Mouse (Mus musculus): ENCODE data around the gene Tspan7. TPM values are rescaled to one million over a fixed set of nuclear protein-coding genes. Genes with fewer than 3 reads are reported as not detected.

Gene Tspan7
- total and polyA plus RNA-seq, 2 experiments from 2014 or later = 254 to 629 TPM

DNA sequence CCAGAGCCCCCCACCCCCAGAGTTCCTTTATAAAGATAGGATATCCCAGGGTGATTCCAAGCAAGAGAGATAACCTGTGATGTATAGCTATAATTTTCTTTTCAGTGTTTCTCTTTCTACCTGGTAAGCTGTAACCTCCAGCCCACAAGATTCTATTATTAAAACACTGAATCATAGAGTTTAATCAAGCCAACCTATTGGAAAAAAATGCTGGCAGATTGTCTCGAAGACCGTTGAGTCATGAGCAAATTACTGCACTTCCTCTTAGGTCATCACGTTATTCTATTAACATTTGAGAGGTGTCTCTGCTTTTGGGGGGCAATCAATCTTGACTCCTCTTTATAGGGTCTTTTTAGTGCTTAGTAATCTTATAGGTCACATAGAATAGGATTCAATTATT lies 61.9 kb downstream of the Tspan7 start:
- Histone ChIP-seq H3K9ac (no peak overlapping the region), H3K4me2 (ENCODE audit: low read depth) (no peak overlapping the region), H3K4me3 (ENCODE audit: low read depth, low read length) (no peak overlapping the region), H3K27ac (ENCODE audit: low read depth, low read length) (no peak overlapping the region), H3K4me1 (ENCODE audit: insufficient read depth) (no peaks in the 10 kb centered on the region), H3K9me3 (ENCODE audit: low read length) (no peaks in the 10 kb centered on the region), H3K36me3 (ENCODE audit: insufficient read depth) (no peaks in the 10 kb centered on the region), H3K27me3 (ENCODE audit: insufficient read depth, low read length) (no peaks in the 10 kb centered on the region)
- no peak for DNase-seq
- no peak for ATAC-seq
- 87% methylated on average over 3 of the region's 3 CpGs for WGBS
- TF ChIP-seq CTCF (IDR thresholded peaks at IDR 0.05; ENCODE audit: low read depth) = no peak

DNA sequence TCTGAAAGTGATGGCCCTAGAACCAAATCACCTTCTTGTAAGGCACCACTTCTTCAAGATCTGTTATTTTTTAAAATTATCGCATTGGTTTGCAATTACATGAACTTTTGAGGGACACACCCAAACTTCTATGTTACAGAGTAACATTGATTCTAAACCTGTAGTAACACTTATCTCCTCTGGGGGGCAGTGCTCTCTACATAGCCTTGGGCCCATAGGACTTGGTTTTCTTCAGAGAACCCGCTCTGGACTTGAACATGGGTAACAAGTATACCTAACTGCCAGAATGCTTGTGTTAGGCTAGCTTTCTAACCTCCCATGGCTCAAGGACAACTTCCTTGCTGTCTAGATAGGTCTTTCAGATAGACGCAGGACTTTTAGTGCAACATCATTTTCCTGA lies 64.8 kb downstream of the Tspan7 start:
- WGBS = 79% methylated on average over 3 of the region's 3 CpGs
- no peak overlapping the region for H3K27ac ChIP-seq (ENCODE audit: low read depth, low read length)
- no peaks in the 10 kb centered on the region for H3K27me3 ChIP-seq (ENCODE audit: insufficient read depth, low read length)
- DNase-seq (no peak), ATAC-seq (no peak)
- H3K9me3 ChIP-seq (ENCODE audit: low read length) = no peaks in the 10 kb centered on the region
- no peak overlapping the region for H3K4me3 ChIP-seq (ENCODE audit: low read depth, low read length)
- H3K9ac ChIP-seq = no peak overlapping the region
- H3K4me1 ChIP-seq (ENCODE audit: insufficient read depth) = no peaks in the 10 kb centered on the region
- no peaks in the 10 kb centered on the region for H3K36me3 ChIP-seq (ENCODE audit: insufficient read depth)
- peak; percentile 8; the same call in 1 of the 2 replicates for TF ChIP-seq CTCF (IDR thresholded peaks at IDR 0.05; ENCODE audit: low read depth)
- no peak overlapping the region for H3K4me2 ChIP-seq (ENCODE audit: low read depth)

DNA sequence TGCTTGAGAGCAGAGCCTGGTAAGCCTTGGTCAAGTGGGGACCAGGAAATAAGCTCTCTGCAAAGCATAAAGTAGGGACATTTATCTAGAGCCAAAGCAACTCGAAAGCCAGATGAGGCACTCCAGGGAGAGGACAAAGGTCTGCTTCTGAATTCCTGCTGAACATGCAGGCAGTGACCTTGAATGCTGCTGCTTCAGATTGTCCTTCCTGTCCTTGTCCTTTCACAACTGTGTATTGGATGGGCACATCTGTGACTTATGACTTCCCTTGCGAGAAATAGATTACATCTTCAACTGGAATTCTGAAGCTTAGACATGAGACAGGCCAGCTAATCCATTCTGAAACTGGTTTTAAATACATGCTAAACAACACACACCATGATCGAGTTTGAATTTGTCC lies 71.9 kb downstream of the Tspan7 start:
- ATAC-seq (no peak), DNase-seq (no peak)
- H3K36me3 ChIP-seq (ENCODE audit: insufficient read depth) = no peaks in the 10 kb centered on the region
- no peak overlapping the region for H3K27ac ChIP-seq (ENCODE audit: low read depth, low read length)
- no peak overlapping the region for H3K4me2 ChIP-seq (ENCODE audit: low read depth)
- no peaks in the 10 kb centered on the region for H3K9me3 ChIP-seq (ENCODE audit: low read length)
- H3K4me1 ChIP-seq (ENCODE audit: insufficient read depth) = no peaks in the 10 kb centered on the region
- no peak for TF ChIP-seq CTCF (IDR thresholded peaks at IDR 0.05; ENCODE audit: low read depth)
- H3K9ac ChIP-seq = no peak overlapping the region
- no peak overlapping the region for H3K4me3 ChIP-seq (ENCODE audit: low read depth, low read length)
- no peaks in the 10 kb centered on the region for H3K27me3 ChIP-seq (ENCODE audit: insufficient read depth, low read length)
- whole genome bisulfite sequencing = 86% methylated on average over 3 of the region's 3 CpGs

DNA sequence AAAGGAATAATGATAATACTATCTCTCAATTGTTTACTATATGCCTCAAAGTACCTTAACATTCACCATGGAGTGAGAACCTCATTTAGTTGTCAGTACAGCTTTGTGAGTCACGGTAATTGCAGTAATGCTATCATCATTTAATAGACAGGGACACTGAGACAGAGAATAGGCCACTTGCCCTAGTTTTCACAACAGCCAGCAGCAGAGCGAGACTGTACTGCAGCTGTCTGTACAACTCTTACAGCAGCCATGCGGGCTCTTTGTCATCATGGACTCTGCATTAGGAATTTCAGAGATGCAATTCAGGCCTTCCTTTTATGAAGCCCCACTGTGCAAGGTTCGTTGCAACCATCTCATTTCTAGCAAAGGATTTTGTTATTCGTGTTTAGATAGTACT lies 72.6 kb downstream of the Tspan7 start:
- Histone ChIP-seq H3K4me2 (ENCODE audit: low read depth) (no peak overlapping the region), H3K4me1 (ENCODE audit: insufficient read depth) (no peaks in the 10 kb centered on the region), H3K9ac (no peak overlapping the region), H3K4me3 (ENCODE audit: low read depth, low read length) (no peak overlapping the region), H3K27me3 (ENCODE audit: insufficient read depth, low read length) (no peaks in the 10 kb centered on the region), H3K9me3 (ENCODE audit: low read length) (no peaks in the 10 kb centered on the region), H3K36me3 (ENCODE audit: insufficient read depth) (no peaks in the 10 kb centered on the region), H3K27ac (ENCODE audit: low read depth, low read length) (no peak overlapping the region)
- DNase-seq (no peak), ATAC-seq (no peak)
- 45% methylated on average over 5 of the region's 5 CpGs for WGBS
- TF ChIP-seq CTCF (IDR thresholded peaks at IDR 0.05; ENCODE audit: low read depth) = no peak

DNA sequence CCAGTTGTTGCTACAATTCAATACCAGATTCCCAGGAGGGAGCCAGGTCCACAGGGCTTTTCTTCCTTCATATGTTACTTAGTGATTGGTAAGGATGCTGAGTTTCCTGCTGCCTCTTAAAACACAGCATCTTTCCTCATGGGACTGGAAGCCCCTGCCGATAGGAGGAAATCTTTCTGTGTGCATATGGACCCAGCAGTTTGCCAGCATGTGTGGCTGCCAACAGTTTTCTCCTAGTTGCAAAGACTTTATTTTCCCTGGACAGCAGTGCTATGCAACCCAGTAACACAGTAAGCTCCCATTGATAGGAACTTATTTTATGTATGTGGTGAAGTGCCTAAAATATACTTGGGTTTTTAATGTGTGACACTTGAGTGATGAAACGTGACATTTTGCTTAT lies 73.7 kb downstream of the Tspan7 start:
- H3K9ac ChIP-seq = no peak overlapping the region
- H3K27me3 ChIP-seq (ENCODE audit: insufficient read depth, low read length) = no peaks in the 10 kb centered on the region
- no peaks in the 10 kb centered on the region for H3K9me3 ChIP-seq (ENCODE audit: low read length)
- no peak overlapping the region for H3K27ac ChIP-seq (ENCODE audit: low read depth, low read length)
- WGBS = 43% methylated on average over 2 of the region's 2 CpGs
- no peak overlapping the region for H3K4me3 ChIP-seq (ENCODE audit: low read depth, low read length)
- DNase-seq (peak; percentile 40), ATAC-seq (peak; percentile 69)
- H3K36me3 ChIP-seq (ENCODE audit: insufficient read depth) = no peaks in the 10 kb centered on the region
- H3K4me2 ChIP-seq (ENCODE audit: low read depth) = no peak overlapping the region
- H3K4me1 ChIP-seq (ENCODE audit: insufficient read depth) = no peaks in the 10 kb centered on the region
- TF ChIP-seq CTCF (IDR thresholded peaks at IDR 0.05; ENCODE audit: low read depth) = no peak

DNA sequence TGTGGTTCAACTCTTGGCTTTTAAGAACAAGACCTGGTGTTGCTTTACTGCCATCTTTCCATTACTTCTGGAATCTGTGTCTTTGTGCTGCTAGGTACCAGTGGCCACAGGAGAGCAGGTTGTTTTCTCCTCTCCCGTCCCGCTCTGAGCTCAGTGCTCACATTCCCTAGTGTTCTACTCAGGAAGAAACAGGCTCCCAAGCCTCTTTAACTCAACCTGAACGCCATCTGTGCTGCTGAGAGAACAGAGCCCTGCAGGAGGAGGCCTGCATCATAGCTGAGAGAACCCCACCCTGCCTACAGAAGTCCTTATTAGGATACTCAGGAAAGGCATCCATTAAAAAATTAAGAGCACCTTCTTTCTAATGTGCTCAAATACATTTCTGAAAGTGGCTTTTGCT lies 80.9 kb downstream of the Tspan7 start:
- WGBS = 78% methylated on average over 3 of the region's 3 CpGs
- Histone ChIP-seq H3K36me3 (ENCODE audit: insufficient read depth) (no peaks in the 10 kb centered on the region), H3K27ac (ENCODE audit: low read depth, low read length) (no peak overlapping the region), H3K4me3 (ENCODE audit: low read depth, low read length) (no peak overlapping the region), H3K9ac (no peak overlapping the region), H3K4me2 (ENCODE audit: low read depth) (no peak overlapping the region), H3K27me3 (ENCODE audit: insufficient read depth, low read length) (no peaks in the 10 kb centered on the region), H3K4me1 (ENCODE audit: insufficient read depth) (no peaks in the 10 kb centered on the region), H3K9me3 (ENCODE audit: low read length) (no peaks in the 10 kb centered on the region)
- no peak for DNase-seq
- ATAC-seq = no peak
- TF ChIP-seq CTCF (IDR thresholded peaks at IDR 0.05; ENCODE audit: low read depth) = no peak

DNA sequence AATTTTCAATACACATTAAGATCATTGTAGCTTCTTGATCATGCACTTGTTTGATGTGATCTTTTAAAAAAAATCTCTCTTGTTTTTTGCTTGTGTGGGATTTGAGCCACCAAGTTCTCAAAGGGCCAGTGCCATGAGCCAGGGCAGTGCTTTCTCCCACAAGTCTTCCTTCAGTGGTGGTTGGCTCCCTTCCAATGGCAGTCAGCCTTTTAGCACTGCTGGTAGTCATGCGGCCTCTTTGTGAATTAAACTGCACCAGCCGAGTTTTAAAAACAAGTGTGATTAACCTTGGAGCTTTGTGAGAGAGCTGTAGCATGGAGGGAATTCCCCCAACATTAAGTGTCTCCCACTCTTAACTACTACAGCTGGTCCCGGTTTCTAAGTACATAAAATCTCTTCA lies 89.6 kb downstream of the Tspan7 start:
- no peak for TF ChIP-seq CTCF (IDR thresholded peaks at IDR 0.05; ENCODE audit: low read depth)
- DNase-seq = peak; percentile 59
- WGBS = 31% methylated on average over 3 of the region's 3 CpGs
- Histone ChIP-seq H3K36me3 (ENCODE audit: insufficient read depth) (no peaks in the 10 kb centered on the region), H3K4me2 (ENCODE audit: low read depth) (no peak overlapping the region), H3K9ac (no peak overlapping the region), H3K9me3 (ENCODE audit: low read length) (no peaks in the 10 kb centered on the region), H3K27me3 (ENCODE audit: insufficient read depth, low read length) (no peaks in the 10 kb centered on the region), H3K27ac (ENCODE audit: low read depth, low read length) (no peak overlapping the region), H3K4me1 (ENCODE audit: insufficient read depth) (no peaks in the 10 kb centered on the region), H3K4me3 (ENCODE audit: low read depth, low read length) (no peak overlapping the region)
- ATAC-seq = peak; percentile 47; the same call in 1 of the 2 replicates

GRCm38 (mm10) chrX:10575406-10575805 lies 90.4 kb downstream of the Tspan7 start:
- Histone ChIP-seq H3K27ac (ENCODE audit: low read depth, low read length) (no peak overlapping the region), H3K4me1 (ENCODE audit: insufficient read depth) (no peaks in the 10 kb centered on the region), H3K4me3 (ENCODE audit: low read depth, low read length) (no peak overlapping the region), H3K27me3 (ENCODE audit: insufficient read depth, low read length) (no peaks in the 10 kb centered on the region), H3K9me3 (ENCODE audit: low read length) (no peaks in the 10 kb centered on the region), H3K36me3 (ENCODE audit: insufficient read depth) (no peaks in the 10 kb centered on the region), H3K9ac (no peak overlapping the region), H3K4me2 (ENCODE audit: low read depth) (no peak overlapping the region)
- ATAC-seq (no peak), DNase-seq (no peak)
- WGBS = 45% methylated on average over 2 of the region's 2 CpGs
- no peak for TF ChIP-seq CTCF (IDR thresholded peaks at IDR 0.05; ENCODE audit: low read depth)
